Mouse (Mus musculus): ENCODE data around the gene Vwa8.

Vwa8 gene

DNA sequence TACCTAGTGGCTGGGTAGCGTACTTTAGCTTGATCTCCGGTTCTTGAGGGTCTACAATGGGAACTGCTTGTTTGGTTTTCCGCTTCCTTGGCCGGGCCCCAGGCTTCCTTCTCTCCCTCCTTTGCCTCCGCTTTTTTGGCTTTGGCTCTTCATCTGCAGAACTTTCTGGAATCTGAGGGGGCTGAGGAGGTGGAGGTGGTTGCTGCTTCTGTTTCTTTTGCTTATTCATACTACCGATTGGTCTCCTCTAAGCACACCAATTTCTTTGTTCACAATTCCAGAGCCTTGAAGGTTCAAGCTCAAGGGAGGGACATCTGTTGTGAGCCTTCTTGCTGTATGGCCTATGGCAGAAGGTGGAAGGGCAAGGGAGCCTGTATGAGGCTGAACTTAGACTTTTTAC lies 365.3 kb downstream of the Vwa8 start:
- in situ Hi-C loops (cut with MboI; ENCODE audit: low sequenced_read_pairs): no loop called here

DNA sequence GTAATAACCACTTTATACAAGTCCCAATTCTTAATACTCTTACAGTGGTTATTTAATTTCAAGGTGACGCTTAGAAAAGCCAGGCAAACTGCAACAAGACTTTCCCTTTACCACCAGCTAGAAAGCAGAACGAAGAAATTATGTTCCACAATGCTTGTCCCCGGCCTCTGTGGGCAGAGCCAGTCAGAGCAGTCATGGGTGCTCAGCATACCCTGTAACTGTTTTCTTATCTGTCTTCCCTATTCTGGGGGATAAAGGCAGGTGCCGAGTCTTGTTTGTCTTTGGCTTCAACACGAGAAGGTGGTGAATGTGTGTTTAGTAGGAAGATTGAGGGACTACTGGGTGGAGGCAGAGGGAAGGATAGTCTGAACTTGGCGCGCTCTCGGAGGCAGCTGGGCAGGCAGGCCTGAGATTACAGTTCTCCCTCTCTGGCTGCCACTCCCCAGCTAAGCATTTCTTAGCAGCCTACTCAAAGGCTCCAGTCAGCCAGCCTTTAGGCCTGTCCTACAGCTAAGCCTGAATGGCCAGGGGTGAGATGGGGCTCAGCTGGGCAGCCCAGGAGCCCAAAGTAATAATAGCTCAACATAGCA lies 365.9 kb downstream of the Vwa8 start:
- in situ Hi-C loops (cut with MboI; ENCODE audit: low sequenced_read_pairs): no loop called here

DNA sequence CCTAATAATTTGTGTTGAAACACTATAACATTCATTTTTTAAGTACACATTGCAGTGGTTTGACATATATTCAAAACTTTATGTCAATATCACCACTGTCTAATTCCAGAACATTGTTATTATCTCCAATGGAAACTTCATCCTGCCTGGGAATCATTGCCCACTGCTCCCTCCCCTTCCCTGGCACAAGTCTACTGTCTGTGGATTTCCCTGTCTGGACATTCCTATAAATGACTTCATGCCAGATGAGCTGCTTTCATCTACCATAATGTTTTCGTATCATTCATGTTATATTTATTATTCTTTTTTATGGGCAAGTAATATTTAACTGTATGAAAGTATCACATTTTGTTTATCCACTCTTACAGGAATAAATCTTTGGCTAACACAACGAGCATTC lies 367.5 kb downstream of the Vwa8 start:
- in situ Hi-C loops (cut with MboI; ENCODE audit: low sequenced_read_pairs): no loop called here

DNA sequence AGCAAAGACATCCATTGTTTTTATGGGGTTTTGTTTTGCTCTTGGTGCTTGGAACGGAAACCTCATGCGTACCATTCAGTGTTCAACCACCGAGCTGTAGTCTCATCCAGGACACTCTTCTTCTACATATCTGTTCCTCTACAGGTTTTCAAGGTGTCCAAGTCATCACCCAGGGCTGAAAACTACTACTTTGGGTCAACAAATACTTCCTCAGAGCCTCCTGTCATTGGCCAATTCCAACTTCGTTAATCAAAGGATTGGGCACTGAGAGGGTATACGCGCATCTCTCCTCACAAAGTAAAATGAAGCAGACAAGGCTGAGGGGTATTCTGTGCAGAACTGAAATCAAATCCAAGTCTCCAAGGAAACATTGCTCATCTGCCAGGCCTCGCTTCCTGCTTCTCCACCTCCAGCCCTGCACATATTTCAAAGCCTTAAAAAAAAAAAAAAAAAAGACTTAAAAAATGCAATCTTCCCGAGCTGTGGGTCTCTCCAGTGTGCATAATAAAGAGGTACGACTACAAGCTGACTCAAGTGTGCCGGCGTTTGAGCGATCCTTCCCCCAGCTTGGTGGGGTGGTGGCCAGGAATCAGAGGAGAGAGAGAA lies 374.7 kb downstream of the Vwa8 start:
- in situ Hi-C loops (cut with MboI; ENCODE audit: low sequenced_read_pairs): no loop called here

DNA sequence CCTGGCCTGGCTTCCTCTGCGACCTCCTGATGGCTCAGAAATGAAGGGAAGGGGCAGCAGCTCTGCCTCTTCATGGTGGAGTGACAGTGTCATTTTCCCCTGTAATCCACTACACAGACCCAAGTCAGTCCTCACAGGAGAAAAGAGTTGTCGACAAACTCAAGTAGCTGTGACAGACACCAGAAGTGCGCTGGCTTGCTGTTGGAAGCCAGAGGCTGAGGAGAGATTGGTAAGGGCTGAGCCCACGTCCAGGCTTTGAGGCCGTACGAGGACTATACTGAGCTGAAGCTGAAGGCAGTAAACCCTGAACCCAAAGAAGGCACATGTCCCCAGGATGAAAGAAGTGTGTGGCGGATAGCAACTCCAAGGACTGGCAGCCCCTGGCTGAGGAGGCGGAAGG lies 376.6 kb downstream of the Vwa8 start:
- in situ Hi-C loops (cut with MboI; ENCODE audit: low sequenced_read_pairs): no loop called here

DNA sequence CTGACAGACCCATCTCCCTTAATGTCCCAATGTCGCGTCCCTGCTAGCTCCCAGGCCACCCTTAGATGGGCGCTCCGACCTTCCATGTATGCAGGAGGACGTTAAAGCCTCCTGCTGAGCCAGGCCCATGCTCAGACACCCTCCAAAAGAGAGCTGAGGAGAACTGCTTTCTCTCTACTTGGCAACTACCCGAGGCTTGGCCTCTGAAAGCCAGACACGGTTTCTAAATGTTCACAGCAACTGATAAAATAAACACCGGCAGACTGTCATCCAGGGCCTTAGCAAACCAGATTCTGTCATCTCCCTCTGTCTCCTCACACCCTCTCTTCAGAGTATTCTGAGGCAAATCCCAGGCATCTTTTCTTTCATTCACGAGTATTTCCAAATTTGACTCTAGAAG lies 377.2 kb downstream of the Vwa8 start:
- in situ Hi-C loops (cut with MboI; ENCODE audit: low sequenced_read_pairs): no loop called here

DNA sequence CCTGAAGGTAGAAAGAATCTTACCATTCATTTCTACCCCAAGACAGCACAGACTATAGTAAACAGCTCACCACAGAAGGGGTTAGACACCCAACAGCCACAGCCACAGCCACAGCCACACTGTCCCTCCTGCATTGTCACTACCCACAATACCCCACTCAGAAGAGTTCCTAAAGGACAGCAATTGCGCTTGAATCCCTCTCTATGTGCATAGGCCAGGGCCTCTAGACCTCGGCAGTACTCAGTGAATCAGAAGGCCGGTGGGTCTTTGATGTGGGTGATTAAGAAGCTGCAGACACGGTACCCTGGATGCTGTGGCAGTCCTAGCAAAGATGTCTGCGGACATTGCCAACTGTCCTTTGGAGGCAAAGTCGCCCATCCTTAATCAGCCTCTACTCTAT lies 377.9 kb downstream of the Vwa8 start:
- in situ Hi-C loops (cut with MboI; ENCODE audit: low sequenced_read_pairs): no loop called here

DNA sequence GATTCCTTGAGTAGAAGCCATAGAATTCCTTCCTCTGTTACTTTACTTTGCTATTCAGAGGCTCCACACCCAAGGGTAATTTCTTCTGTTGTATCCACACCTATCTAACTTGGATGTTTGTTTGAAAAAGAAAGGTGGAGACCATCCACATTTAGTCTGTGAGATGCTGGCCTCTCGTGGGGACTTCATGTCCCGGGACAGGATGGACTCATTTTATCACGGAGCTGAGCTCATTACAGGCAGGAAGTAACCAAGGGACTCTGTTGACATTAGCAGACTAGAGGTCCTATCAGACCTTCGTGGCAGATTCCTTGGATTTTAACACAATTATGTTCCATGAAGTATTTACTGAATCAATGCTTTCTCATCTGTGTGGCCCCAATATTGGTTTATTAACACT lies 379.1 kb downstream of the Vwa8 start:
- in situ Hi-C loops (cut with MboI; ENCODE audit: low sequenced_read_pairs): no loop called here

DNA sequence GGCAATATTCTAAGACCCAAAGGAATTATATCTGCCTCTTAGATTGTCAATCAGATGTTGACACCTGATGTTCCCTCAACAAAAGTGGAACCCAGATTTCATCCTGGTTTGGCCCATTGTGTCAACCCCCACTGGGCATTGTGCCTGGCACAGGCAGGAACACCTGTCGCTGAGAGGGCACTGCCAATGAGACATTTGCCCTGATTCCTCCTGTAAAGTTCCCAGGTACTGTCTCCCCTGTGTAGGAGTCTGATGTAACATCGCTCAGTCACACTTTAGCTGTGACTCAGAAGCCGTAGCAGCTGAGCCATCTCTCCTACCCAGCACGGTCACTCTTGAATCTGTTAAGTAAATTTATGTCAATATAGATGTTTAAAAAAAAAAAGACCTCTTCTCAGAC lies 382.8 kb downstream of the Vwa8 start:
- in situ Hi-C loops (cut with MboI; ENCODE audit: low sequenced_read_pairs): no loop called here

DNA sequence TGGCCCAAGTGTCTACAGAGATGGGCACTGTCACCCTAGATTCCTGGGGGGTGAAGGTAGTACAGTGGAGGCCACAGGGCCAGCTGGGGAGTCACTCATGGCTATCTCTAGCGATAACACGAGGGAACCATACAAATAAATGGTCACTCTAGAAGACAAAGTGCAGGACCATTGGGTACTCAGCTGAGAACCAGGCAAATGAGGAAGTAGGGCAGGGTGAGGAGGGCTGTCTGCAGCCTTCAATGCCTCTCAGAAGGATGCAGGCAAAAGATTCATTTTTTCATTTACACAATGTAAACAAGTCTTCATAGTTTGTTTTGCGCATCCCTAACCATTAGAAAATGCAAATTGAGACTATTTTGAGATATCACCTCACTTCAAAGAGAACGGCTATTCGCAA lies 384.8 kb downstream of the Vwa8 start:
- in situ Hi-C loops (cut with MboI; ENCODE audit: low sequenced_read_pairs): no loop called here

DNA sequence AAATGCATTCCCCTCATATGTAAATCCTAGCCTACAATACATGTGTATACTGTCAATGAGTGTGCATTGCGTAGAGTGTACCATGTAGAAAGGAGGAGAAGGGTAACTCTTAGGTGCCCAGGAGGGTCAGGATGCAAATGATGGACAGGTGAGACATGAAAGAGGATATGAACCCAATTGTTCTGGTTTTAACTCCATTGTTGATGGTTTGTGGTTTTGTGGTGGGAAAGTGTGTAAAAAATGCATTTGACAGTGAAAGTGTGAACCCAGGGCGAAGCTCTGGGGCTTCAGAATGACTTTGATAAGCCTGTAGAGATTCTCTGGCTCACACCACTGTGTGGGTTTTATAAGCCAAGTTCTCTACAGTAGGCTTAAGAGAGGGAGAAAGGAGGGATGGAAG lies 385.7 kb downstream of the Vwa8 start:
- in situ Hi-C loops (cut with MboI; ENCODE audit: low sequenced_read_pairs): no loop called here

DNA sequence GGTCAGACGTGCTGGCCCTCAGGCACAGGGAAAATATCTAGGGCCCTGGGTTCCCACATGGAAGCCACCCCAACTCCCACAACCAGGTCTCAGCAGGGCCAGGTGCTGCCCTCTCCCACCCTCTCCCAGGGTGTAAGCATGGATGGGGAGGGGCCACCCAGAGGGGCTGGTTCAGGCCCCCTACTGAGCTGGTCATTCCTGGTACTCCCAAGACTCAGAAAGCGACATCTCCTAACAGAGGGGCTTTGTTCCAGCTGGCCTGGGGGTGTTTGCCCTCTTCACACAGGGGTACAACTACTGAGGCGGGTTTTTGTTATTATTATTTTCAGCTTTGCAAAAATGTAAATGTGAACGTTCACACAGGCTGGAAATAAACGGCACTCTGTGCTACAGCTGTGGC lies 386.3 kb downstream of the Vwa8 start:
- in situ Hi-C loops (cut with MboI; ENCODE audit: low sequenced_read_pairs): no loop called here

DNA sequence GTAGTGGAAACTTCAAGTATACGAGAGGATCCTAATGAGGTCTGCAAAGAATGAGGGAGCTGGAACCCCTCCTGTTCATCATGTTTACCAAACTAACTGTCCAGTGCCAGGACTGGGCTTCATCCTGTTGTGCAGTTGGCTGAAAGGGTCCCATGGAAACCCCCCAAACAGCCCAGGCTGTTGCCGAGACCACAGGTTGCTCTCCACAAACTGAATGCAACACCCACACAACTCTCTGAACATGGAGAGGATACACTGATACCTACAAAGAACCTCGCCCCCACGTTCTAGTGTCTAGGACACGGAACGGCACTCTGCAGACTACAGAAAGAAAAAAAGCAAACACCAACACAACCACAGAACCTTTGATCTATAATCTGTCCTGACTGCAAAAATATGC lies 387.4 kb downstream of the Vwa8 start:
- in situ Hi-C loops (cut with MboI; ENCODE audit: low sequenced_read_pairs): no loop called here

DNA sequence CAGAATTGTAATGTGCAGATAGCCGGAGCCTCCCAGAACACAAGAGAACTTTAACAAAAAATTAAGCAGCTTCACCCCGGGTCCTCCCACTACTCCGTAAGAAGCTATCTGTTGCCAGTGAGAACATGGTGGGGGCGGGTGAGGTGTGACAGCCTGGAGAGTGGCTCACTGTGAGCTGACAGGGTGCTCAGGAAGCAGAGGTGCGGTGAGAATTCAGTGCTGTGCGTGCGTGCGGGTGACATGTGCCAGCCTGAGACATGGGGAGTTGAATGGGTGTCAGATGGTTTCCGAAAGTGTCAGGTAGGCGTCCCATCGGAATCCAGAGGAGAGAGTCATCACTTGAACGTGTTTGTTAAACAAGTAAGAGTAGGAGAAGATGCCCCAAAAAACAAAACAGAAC lies 390.6 kb downstream of the Vwa8 start:
- in situ Hi-C loops (cut with MboI; ENCODE audit: low sequenced_read_pairs): no loop called here

DNA sequence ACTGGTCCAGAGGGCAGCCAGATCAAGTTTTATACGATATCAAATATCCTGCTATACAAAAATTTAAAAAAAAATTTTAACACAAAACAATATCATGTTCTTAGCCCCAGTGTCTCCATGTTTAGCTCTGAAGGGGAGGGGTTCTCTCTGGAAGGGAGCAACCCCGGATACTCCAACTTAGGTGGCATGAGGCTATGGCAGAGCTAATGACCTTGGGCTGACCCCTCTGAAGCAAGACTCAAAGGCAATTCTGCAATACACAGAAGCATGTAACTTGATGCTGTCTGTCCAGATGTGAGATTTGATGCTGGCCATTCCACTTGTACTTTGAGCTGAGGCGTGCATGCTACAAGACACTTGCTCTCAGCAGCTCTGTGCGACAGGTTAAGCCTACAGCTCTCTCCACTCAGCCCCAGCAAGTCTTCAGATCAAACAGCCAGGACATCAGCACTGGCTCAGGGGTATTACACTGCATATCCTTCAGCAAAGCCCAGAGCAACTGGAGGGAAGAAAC lies 392.3 kb downstream of the Vwa8 start:
- in situ Hi-C loops (cut with MboI; ENCODE audit: low sequenced_read_pairs): no loop called here

DNA sequence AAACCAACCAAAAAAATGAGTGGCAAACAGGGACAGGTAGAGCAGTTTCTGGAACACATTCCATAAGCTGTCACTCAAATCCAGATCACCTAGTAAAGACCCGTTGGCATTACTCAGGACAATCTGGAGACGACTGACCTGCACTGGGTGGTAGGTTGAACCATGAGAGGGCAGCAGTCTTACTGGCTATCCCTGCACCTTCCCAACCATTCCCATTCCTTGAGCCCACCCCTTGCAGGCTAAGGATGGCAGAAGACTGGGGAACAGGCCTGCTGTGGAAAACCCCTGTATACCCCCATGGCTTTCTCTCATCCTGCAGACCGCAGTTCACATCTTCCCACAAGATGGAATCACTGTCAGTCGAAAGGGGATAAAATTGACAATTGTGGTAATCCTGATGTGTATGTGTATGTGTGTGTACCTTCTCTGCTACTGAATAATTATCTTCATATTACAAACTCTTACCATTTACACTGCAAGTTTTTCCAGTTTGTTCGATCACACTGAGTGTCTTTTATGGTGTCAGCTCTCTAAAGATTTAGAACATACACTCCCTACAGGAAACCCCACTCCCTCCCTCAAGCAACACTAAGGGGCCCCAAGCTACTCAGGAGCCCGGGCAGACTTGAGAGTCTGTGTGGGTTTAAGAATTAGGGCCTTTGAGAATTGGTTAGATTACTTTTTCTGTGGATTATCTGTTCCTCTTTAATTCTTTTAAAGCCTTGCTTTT lies 393.0 kb downstream of the Vwa8 start:
- in situ Hi-C loops (cut with MboI; ENCODE audit: low sequenced_read_pairs): no loop called here

DNA sequence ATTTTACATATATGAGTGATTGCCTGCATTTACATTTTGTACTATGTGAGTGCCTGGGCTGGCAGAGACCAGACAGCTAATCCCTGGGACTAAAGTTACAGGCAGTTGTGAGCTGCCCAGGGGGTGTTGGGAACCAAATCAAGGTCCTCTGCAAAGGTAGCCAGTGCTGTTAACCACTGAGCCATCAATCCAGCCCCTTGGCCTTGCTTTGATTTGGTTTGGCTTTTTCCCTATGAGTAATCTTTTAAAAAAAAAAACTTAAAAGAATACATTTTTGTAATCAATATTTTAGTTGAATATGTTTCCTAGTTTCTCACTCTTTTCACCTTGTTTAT lies 393.5 kb downstream of the Vwa8 start:
- in situ Hi-C loops (cut with MboI; ENCODE audit: low sequenced_read_pairs): no loop called here

DNA sequence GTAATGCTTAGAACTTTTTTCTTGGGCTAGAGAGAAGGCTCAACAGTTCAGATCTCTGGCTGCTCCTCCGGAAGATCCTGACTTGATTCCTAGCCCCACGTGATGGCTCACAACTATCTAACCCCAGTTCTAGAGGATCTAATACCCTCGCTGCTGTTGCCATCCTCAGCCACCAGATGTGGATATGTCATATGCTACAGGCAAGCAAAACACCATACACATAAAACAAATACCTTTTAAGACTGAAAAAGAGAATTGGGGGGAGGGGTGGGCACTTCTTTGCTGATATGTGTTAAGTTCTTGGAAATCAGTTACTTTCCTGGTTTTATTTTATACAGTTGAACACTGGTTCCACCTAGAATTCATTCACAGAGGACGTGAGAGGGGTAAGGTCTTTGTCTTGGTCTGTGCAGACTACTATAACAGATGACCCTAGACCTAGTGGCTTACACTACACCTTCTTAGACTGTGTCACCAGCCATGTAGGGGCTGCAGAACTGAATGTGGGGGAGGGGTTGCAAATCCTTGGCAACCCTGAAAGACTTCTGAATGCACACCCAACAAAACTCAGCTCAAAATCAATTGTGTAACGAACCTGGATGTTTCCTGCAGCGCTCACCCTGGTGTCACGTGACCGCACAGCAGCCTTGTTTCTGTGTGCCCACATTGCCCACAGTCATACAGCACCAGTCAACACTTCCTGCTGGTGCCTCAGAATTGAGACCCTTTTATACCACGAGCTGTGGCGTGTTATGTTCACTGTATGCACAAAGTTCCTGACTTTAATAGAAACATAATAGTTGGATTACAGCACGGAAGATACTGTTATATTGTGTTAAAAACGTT lies 394.4 kb downstream of the Vwa8 start:
- in situ Hi-C loops (cut with MboI; ENCODE audit: low sequenced_read_pairs): no loop called here

DNA sequence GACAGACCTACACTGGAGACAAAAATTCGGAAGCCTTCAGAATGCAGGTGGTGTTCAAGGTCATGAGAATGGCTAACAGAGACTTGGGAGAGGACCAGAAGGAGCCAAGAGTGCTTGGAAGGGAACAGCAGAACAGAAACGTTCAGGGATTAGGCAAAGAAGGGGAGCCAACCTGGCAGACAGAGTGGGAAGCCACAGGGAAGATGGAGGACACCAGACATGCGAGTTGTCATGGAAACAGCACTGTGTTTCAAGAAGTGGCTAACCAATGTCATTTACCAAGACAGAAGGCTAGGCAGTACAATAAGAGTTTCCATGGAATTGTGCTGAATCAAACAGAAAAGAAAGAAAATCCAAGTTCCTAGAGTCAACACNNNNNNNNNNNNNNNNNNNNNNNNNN lies 395.7 kb downstream of the Vwa8 start:
- in situ Hi-C loops (cut with MboI; ENCODE audit: low sequenced_read_pairs): no loop called here

DNA sequence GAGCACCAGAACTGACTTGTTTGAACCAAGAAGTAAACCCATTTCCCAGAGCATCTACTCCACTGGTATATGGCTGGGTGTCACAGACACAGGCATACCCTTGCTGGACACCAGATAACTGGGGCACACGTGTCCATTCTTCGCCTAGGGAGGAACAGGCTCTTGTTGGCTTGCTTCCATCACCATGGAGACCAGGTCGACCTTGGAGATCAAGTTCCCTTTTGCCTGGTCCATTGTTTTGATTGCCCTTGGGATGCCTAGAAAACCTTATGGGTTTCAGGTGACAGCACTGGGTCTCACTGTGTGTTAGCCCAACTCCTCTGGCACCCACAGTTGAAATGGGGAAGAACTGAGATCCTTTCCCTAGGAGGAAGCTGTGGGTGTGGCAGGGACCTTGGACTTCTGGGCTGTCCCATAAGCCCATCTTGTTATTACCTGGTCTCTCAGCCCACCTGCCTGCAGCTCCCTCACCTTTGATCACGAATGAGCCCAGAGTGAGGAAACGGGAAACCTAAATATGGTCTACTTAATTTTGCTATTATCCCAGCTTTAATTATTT lies 403.0 kb downstream of the Vwa8 start:
- in situ Hi-C loops (cut with MboI; ENCODE audit: low sequenced_read_pairs): no loop called here
